Mouse (Mus musculus): ENCODE measurements at regions not wholly inside any gene's neighbourhood (a gene's known extent, or its start where the extent isn't known, plus 50 kb on each side); places are given as distances from the start of the nearest gene placed in this dataset.

DNA sequence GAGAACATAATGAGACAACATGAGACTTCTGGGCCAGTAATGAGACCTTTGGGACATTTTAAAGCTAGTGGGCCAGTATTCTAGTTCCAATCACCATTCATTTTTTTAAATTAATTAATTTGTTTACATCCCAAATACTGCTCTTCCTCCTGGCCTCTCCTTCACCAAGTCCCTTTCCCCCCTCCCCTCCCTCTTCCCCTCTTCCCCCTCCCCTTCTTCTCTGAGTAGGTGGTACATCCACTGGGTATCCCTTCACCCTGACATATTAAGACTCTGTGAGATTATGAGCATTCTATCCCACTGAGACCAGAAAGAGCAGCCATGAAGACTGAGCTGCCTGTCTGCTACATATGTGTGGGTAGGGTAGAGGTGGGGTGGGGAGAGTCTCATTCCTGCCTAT, 213.7 kb upstream of the Tnc start:
- TF ChIP-seq CTCF (IDR thresholded peaks at IDR 0.05; ENCODE audit: low read depth) = no peak
- no peak for TF ChIP-seq EP300 (optimal IDR thresholded peaks at IDR 0.05)
